Mouse (Mus musculus) G1E (cell line): ENCODE data around the gene Cyp2ab1. TPM values are rescaled to one million over a fixed set of nuclear protein-coding genes. Genes with fewer than 3 reads are reported as not detected.

Source experiments
- ATAC-seq: 2 replicates; pipeline ENCODE4 v1.8.0; 2016; ENCODE audit warnings: mild to moderate bottlenecking; ENCODE audit not compliant: insufficient number of reproducible peaks, poor library complexity, low FRiP score, severe bottlenecking; ENCODE audit errors: extremely low read depth
- DNase-seq: peaks from one replicate; pipeline ENCODE4 v3.0.0; 2012; ENCODE audit warnings: low spot score
- H3K27me3 ChIP-seq: 2 replicates; pipeline ENCODE4 v1.6.1; 2012; ENCODE audit warnings: mild to moderate bottlenecking, low read length, inconsistent platforms; ENCODE audit not compliant: insufficient read depth
- H3K36me3 ChIP-seq: replicated peaks from 2 replicates; pipeline ENCODE3; 2012; ENCODE audit warnings: mild to moderate bottlenecking, inconsistent platforms
- H3K4me1 ChIP-seq: 2 replicates; pipeline ENCODE4 v1.6.1; 2012; ENCODE audit warnings: low read depth, low read length, inconsistent platforms, mixed read lengths; ENCODE audit not compliant: insufficient read depth
- H3K4me3 ChIP-seq: 2 replicates; pipeline ENCODE4 v1.5.1; 2012; ENCODE audit warnings: low read depth, mild to moderate bottlenecking, inconsistent platforms, low read length, moderate library complexity, mixed read lengths
- H3K9me3 ChIP-seq: replicated peaks from 2 replicates; pipeline ENCODE4 v1.6.1; 2012; ENCODE audit warnings: inconsistent platforms
- CTCF ChIP-seq: IDR thresholded peaks from 2 replicates; pipeline ENCODE4 v1.5.1; 2012; ENCODE audit warnings: low read depth, low read length, inconsistent platforms, mixed read lengths
- GATA1 ChIP-seq: IDR thresholded peaks from 2 replicates; pipeline ENCODE4 v1.6.1; 2012; ENCODE audit warnings: borderline replicate concordance, low read length, inconsistent platforms, mixed read lengths
- GATA2 ChIP-seq: IDR thresholded peaks from 2 replicates; pipeline ENCODE4 v1.6.1; 2012; ENCODE audit warnings: low read depth, low read length, inconsistent platforms, borderline replicate concordance
- POLR2AphosphoS5 ChIP-seq: IDR thresholded peaks from 2 replicates; pipeline ENCODE4 v1.6.1; 2012; ENCODE audit warnings: low read depth, low read length, inconsistent platforms; ENCODE audit not compliant: insufficient replicate concordance
- TAL1 ChIP-seq: conservative IDR thresholded peaks from 2 replicates; pipeline ENCODE4 v1.6.1; 2012; ENCODE audit warnings: low read depth, low read length, inconsistent platforms, mixed read lengths
- polyA plus RNA-seq: library from polyadenylated mRNA; stranded (reverse); fragments of >175 nt; gene quantifications from 2 replicates; pipeline ENCODE4 v1.2.3, GENCODE M21; 2012
- total RNA-seq, 2 experiments: library from RNA; stranded (forward) in 1 of 2; stranded (reverse) in 1 of 2; fragments of 200-1000 nt in 1 of 2; fragments of >200 nt in 1 of 2; fragmentation: Nextera tagmentation in 1 of 2; gene quantifications; 2 replicates each; pipeline ENCODE4 v1.2.3; 2014 to 2017

Cyp2ab1 gene
- total and polyA plus RNA-seq, 3 experiments = not detected

DNA sequence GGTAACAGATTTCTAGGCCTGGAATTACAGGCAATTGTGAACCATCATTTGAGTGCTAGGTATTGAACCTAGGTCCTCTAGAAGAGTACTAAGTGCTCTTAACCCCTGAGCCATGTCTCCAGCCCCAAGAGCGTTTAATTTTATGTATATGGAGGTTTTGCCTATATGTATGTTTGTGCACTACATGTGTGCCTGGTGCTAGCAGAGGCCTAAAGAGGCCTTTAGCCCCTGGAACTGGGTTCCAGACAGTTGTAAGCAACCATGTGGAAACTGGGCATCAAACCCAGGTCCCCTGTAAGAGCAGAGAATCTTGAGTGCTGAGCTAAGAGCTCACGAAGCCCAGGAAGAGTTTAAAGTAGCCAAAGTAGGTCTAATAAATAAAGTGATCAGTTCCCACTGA is 25.1 kb downstream of the Cyp2ab1 start:
- ATAC-seq = no peak
- no peak for TF ChIP-seq TAL1
- no peak for TF ChIP-seq GATA1
- H3K36me3 ChIP-seq = peaks cover 46% of the 10 kb centered on the region
- DNase-seq = no peak
- no peaks in the 10 kb centered on the region for H3K9me3 ChIP-seq
- H3K27me3 ChIP-seq = peaks cover 6% of the 10 kb centered on the region
- H3K4me3 ChIP-seq = no peak overlapping the region
- peaks cover 54% of the 10 kb centered on the region for H3K4me1 ChIP-seq

DNA sequence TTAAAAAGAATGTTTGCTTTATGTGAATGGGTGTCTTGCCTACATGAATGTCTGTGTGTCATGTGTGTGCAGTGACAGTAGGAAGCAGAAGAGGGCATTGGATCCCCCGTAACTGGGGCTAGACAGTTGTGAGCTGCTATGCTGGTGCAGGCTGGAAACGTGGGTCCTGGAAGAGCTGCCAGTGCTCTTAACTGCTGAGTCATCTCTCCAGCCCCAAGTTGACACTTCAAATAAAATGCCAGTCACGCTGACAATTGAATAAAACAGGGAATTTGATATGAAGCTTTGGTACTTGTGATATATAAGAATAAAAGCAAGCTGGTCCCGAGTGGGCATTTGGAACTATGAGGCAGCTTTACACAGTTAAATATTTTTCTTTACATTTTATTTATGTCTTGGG is 45.0 kb downstream of the Cyp2ab1 start:
- no peak for DNase-seq
- no peak for TF ChIP-seq GATA2
- peaks cover 72% of the 10 kb centered on the region for H3K36me3 ChIP-seq
- peak; percentile 34 for ATAC-seq
- no peaks in the 10 kb centered on the region for H3K9me3 ChIP-seq
- no peak overlapping the region for H3K4me3 ChIP-seq
- no peaks in the 10 kb centered on the region for H3K27me3 ChIP-seq
- H3K4me1 ChIP-seq = peaks cover 16% of the 10 kb centered on the region

DNA sequence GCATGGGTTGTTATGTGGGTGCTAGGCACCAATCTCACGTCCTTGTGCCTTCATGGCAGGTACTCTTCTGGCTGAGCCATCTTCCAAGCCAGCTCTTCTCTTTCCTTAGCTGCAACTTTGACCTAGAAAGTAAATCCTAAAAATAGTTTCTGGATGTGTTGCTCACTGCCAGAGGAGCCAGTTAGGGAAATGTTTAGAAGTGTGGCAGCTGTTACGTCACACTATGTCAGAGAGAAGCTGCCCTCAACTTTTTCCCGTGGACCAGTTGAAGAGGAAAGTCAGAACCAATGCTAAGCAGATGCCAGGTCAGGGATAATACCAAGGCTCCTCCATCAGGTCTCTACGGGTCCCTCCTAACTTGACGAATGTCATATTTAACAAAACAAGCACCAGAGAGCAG is 45.8 kb downstream of the Cyp2ab1 start:
- TF ChIP-seq GATA2 = no peak
- no peak for TF ChIP-seq TAL1
- no peak for TF ChIP-seq POLR2AphosphoS5
- no peak for TF ChIP-seq GATA1
- TF ChIP-seq CTCF = no peak

DNA sequence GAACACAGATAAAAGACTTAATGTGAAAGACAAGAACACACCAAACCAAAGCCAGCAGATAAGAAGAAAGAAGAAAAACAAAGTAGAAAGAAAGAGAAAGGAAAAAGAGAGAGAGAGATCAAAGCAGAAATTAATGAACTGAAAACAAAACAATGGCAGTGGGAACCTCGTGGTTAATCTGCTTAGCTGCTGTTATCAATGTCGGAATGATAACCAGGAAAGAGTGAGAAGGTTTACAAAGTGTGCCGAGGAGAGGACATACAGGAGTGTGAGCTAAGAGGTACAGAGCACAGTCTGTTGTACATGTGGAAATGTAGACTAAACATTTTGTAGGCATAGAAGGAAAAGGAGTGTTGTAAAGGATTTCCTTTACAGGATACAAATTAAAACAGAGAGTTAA is 52.2 kb downstream of the Cyp2ab1 start:
- Histone ChIP-seq H3K36me3 (peaks cover 2% of the 10 kb centered on the region), H3K9me3 (no peaks in the 10 kb centered on the region), H3K27me3 (peaks cover 22% of the 10 kb centered on the region), H3K4me1 (peaks cover 8% of the 10 kb centered on the region), H3K4me3 (no peak overlapping the region)
- no peak for TF ChIP-seq CTCF
- TF ChIP-seq GATA1 = no peak
- TF ChIP-seq POLR2AphosphoS5 = no peak
- TF ChIP-seq GATA2 = no peak
- TF ChIP-seq TAL1 = no peak
- DNase-seq (no peak), ATAC-seq (no peak)

More for the DNA sequence above, 45.8 kb downstream of the Cyp2ab1 start:
- Histone ChIP-seq H3K4me1 (peaks cover 13% of the 10 kb centered on the region), H3K4me3 (no peak overlapping the region), H3K9me3 (no peaks in the 10 kb centered on the region), H3K36me3 (peaks cover 63% of the 10 kb centered on the region), H3K27me3 (no peaks in the 10 kb centered on the region)
- ATAC-seq = no peak
- DNase-seq = no peak

DNA sequence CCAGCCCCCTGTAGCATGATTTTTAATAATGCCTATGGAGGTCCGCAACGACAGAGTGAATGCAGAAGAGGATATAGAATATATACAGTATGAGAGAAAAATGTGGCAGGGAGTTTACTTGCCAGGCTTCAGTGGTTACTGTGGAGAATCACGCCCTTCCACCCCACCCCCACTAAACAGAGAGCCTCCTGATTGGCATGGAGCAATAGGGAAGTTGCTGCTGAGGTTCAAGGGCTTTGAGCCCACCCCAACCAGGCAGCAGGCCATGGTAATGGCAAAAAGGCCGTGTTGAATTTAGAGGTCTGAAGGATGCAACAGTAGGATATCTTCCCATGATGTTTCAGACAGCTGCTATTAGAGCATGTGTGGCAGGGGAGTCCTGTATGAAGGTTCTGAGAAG is 53.9 kb downstream of the Cyp2ab1 start:
- Histone ChIP-seq H3K36me3 (no peaks in the 10 kb centered on the region), H3K9me3 (no peaks in the 10 kb centered on the region), H3K4me3 (no peak overlapping the region), H3K27me3 (peaks cover 25% of the 10 kb centered on the region), H3K4me1 (peaks cover 8% of the 10 kb centered on the region)
- TF ChIP-seq GATA1 (no peak), TAL1 (no peak), CTCF (no peak), POLR2AphosphoS5 (no peak), GATA2 (no peak)
- no peak for DNase-seq
- no peak for ATAC-seq

DNA sequence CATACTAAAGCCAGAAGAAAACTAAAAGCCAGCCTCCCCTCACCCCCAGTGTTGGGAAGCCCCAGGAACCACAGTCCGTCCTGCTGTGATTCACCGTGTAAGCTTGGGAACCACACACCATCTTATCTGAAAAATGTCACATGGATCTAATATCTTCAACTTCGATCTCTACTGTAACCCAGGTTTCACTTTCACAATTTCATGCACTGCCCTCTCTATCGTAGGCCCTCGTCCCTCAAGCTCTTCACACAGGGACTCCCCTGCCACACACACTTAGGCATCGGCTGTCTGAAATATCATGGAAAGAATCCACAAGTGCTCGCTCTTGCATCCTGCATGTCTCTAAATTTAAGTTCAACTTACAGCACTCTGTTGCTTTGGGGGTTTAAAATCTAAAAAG is 60.1 kb downstream of the Cyp2ab1 start:
- ATAC-seq = no peak
- H3K36me3 ChIP-seq = no peaks in the 10 kb centered on the region
- H3K4me1 ChIP-seq = peaks cover 3% of the 10 kb centered on the region; the same call in 1 of the 2 replicates
- no peaks in the 10 kb centered on the region for H3K9me3 ChIP-seq
- DNase-seq = no peak
- H3K27me3 ChIP-seq = peaks cover 17% of the 10 kb centered on the region
- no peak overlapping the region for H3K4me3 ChIP-seq
- TF ChIP-seq GATA2 = no peak

Other genes starting within 250 kb of the Cyp2ab1 start
- gene Klhl24, start 227.9 kb downstream of the Cyp2ab1 start, total RNA-seq (2014; fragmentation: Nextera tagmentation) = 37.6 and 59.3 TPM in 2 replicates
- 53.3 and 64.7 TPM in 2 replicates for gene Klhl24, start 227.9 kb downstream of the Cyp2ab1 start, total RNA-seq (2017)
- gene Klhl24, start 227.9 kb downstream of the Cyp2ab1 start, polyA plus RNA-seq = 8.8 and 14.1 TPM in 2 replicates
- 49.0 and 54.5 TPM in 2 replicates for gene Yeats2, start 184.3 kb downstream of the Cyp2ab1 start, total RNA-seq (2014; fragmentation: Nextera tagmentation)
- 23.6 and 24.3 TPM in 2 replicates for gene Yeats2, start 184.3 kb downstream of the Cyp2ab1 start, total RNA-seq (2017)
- gene Yeats2, start 184.3 kb downstream of the Cyp2ab1 start, polyA plus RNA-seq = 38.4 and 46.1 TPM in 2 replicates
- not detected in 2 replicates for gene Map6d1, start 84.0 kb downstream of the Cyp2ab1 start, total RNA-seq (2014; fragmentation: Nextera tagmentation)
- 0.06 TPM in 1 of 2 replicates, not detected in the other for gene Map6d1, start 84.0 kb downstream of the Cyp2ab1 start, total RNA-seq (2017)
- gene Map6d1, start 84.0 kb downstream of the Cyp2ab1 start, polyA plus RNA-seq = not detected in 2 replicates
- gene Parl, start 23.0 kb downstream of the Cyp2ab1 start, total RNA-seq (2014; fragmentation: Nextera tagmentation) = 68.8 and 70.4 TPM in 2 replicates
- gene Parl, start 23.0 kb downstream of the Cyp2ab1 start, total RNA-seq (2017) = 85.7 and 131 TPM in 2 replicates
- gene Parl, start 23.0 kb downstream of the Cyp2ab1 start, polyA plus RNA-seq = 301 and 317 TPM in 2 replicates
- 59.5 and 76.4 TPM in 2 replicates for gene Abcc5, start 101.0 kb upstream of the Cyp2ab1 start, total RNA-seq (2014; fragmentation: Nextera tagmentation)
- 20.7 and 24.6 TPM in 2 replicates for gene Abcc5, start 101.0 kb upstream of the Cyp2ab1 start, total RNA-seq (2017)
- 3.2 and 3.6 TPM in 2 replicates for gene Abcc5, start 101.0 kb upstream of the Cyp2ab1 start, polyA plus RNA-seq
- gene Eif2b5, start 173.4 kb upstream of the Cyp2ab1 start, total RNA-seq (2014; fragmentation: Nextera tagmentation) = 40.5 and 43.6 TPM in 2 replicates
- 105 and 107 TPM in 2 replicates for gene Eif2b5, start 173.4 kb upstream of the Cyp2ab1 start, total RNA-seq (2017)
- 24.8 and 25.5 TPM in 2 replicates for gene Eif2b5, start 173.4 kb upstream of the Cyp2ab1 start, polyA plus RNA-seq
- gene Dvl3, start 191.6 kb upstream of the Cyp2ab1 start, total RNA-seq (2014; fragmentation: Nextera tagmentation) = 51.8 and 57.2 TPM in 2 replicates
- gene Dvl3, start 191.6 kb upstream of the Cyp2ab1 start, total RNA-seq (2017) = 2.8 and 3.0 TPM in 2 replicates
- 26.9 and 28.2 TPM in 2 replicates for gene Dvl3, start 191.6 kb upstream of the Cyp2ab1 start, polyA plus RNA-seq
- gene Ap2m1, start 210.1 kb upstream of the Cyp2ab1 start, total RNA-seq (2014; fragmentation: Nextera tagmentation) = 302 and 342 TPM in 2 replicates
- gene Ap2m1, start 210.1 kb upstream of the Cyp2ab1 start, total RNA-seq (2017) = 173 and 186 TPM in 2 replicates
- 67.5 and 73.4 TPM in 2 replicates for gene Ap2m1, start 210.1 kb upstream of the Cyp2ab1 start, polyA plus RNA-seq
- gene Abcf3, start 223.2 kb upstream of the Cyp2ab1 start, total RNA-seq (2014; fragmentation: Nextera tagmentation) = 34.6 and 35.1 TPM in 2 replicates
- 66.1 and 70.1 TPM in 2 replicates for gene Abcf3, start 223.2 kb upstream of the Cyp2ab1 start, total RNA-seq (2017)
- gene Abcf3, start 223.2 kb upstream of the Cyp2ab1 start, polyA plus RNA-seq = 21.1 and 22.1 TPM in 2 replicates